Mouse (Mus musculus): ENCODE data around the gene Phf2.

GRCm38 (mm10) chr13:48810991-48811390 lies 59.9 kb downstream of the Phf2 start:
- TF ChIP-seq POLR2A (IDR thresholded peaks at IDR 0.05; ENCODE audit: insufficient read depth, low read depth, low read length) (no peak), CTCF (IDR thresholded peaks at IDR 0.05) (no peak), EP300 (IDR thresholded peaks at IDR 0.05; ENCODE audit: insufficient read depth, low read depth, low read length) (no peak)
